Mouse (Mus musculus) urinary bladder, adult 2 months (tissue): ENCODE measurements around the gene Cdhr4. TPM values are rescaled to one million over a fixed set of nuclear protein-coding genes. Genes with fewer than 3 reads are reported as not detected.

Experiments
- DNase-seq: peaks from one replicate; pipeline ENCODE4 v3.0.0; 2022; ENCODE audit warnings: low spot score
- polyA plus RNA-seq: library from polyadenylated mRNA; depleted of rRNA; stranded (reverse); fragments of >200 nt; gene quantifications from 2 replicates; pipeline ENCODE4 v1.2.3, GENCODE M21; 2012; rRNA removed

The Cdhr4 gene
- polyA plus RNA-seq = 0.80 and 0.93 TPM in 2 replicates

- no peak for DNase-seq
These were observed at the start of gene Cdhr4 for GRCm38 (mm10) chr9:107992197-107992596. Gene Cdhr4, plus strand, starts transcription at chr9:107992497.

GRCm38 (mm10) chr9:107947241-107948194 lies 44.8 kb upstream of the Cdhr4 start:
- DNase-seq = no peak

GRCm38 (mm10) chr9:107949184-107949921 lies 42.9 kb upstream of the Cdhr4 start:
- DNase-seq = no peak

- no peak for DNase-seq
These were observed 42.4 kb upstream of the Cdhr4 start, which contains the start of gene Traip for GRCm38 (mm10) chr9:107949922-107950235. Gene Traip, plus strand, starts transcription at chr9:107950136.

- peak; percentile 68 for DNase-seq
These were observed 41.6 kb upstream of the Cdhr4 start for GRCm38 (mm10) chr9:107950460-107951355.

- DNase-seq = no peak
These were observed 36.5 kb upstream of the Cdhr4 start for GRCm38 (mm10) chr9:107955613-107956289.

- no peak for DNase-seq
These were observed 35.2 kb upstream of the Cdhr4 start for GRCm38 (mm10) chr9:107957141-107957540.

- DNase-seq = no peak
These were observed 32.4 kb upstream of the Cdhr4 start for GRCm38 (mm10) chr9:107959896-107960295.

GRCm38 (mm10) chr9:107960928-107961327 lies 31.4 kb upstream of the Cdhr4 start:
- no peak for DNase-seq

GRCm38 (mm10) chr9:107961351-107961762 lies 30.9 kb upstream of the Cdhr4 start:
- no peak for DNase-seq

GRCm38 (mm10) chr9:107961881-107962280 lies 30.4 kb upstream of the Cdhr4 start:
- DNase-seq = no peak

- DNase-seq = no peak
These were observed 29.4 kb upstream of the Cdhr4 start for GRCm38 (mm10) chr9:107962916-107963315.

- DNase-seq = peak; percentile 45
These were observed 28.6 kb upstream of the Cdhr4 start for GRCm38 (mm10) chr9:107963700-107964099.

- no peak for DNase-seq
These were observed 27.6 kb upstream of the Cdhr4 start for GRCm38 (mm10) chr9:107964681-107965080.

- no peak for DNase-seq
These were observed 25.6 kb upstream of the Cdhr4 start for GRCm38 (mm10) chr9:107966676-107967075.

GRCm38 (mm10) chr9:107967437-107967836 lies 24.9 kb upstream of the Cdhr4 start:
- DNase-seq = no peak

GRCm38 (mm10) chr9:107968531-107968930 lies 23.8 kb upstream of the Cdhr4 start:
- no peak for DNase-seq

- no peak for DNase-seq
These were observed 22.0 kb upstream of the Cdhr4 start for GRCm38 (mm10) chr9:107970311-107970710.

GRCm38 (mm10) chr9:107971690-107972541 lies 20.4 kb upstream of the Cdhr4 start:
- no peak for DNase-seq

- no peak for DNase-seq
These were observed 17.7 kb upstream of the Cdhr4 start for GRCm38 (mm10) chr9:107974491-107975171.
